Mouse (Mus musculus): ENCODE data around the gene Vwa1.
"Not testable (repeated sequence)": the region's sequence is repeated elsewhere in the genome, so short reads cannot be mapped to it uniquely, and the experiment has no call there.

GRCm38 (mm10) chr4:155788833-155789232, 14.3 kb upstream of the Vwa1 start:
- TF ChIP-seq CTCF (IDR thresholded peaks at IDR 0.05 in 2 of 3, conservative IDR thresholded peaks at IDR 0.05 in 1 of 3; ENCODE audit: control insufficient read depth in 1 of 3, insufficient read depth in 1 of 3, low read depth in 2 of 3, low read length in 3 of 3, poor library complexity in 1 of 3, severe bottlenecking in 1 of 3); USF1 (IDR thresholded peaks at IDR 0.05; ENCODE audit: low read depth, low read length); MAZ (IDR thresholded peaks at IDR 0.05; ENCODE audit: low read depth, low read length); EP300 (IDR thresholded peaks at IDR 0.05; ENCODE audit: low read depth in 1 of 2, low read length in 2 of 2); POLR2A (IDR thresholded peaks at IDR 0.05; ENCODE audit: control insufficient read depth in 1 of 2, insufficient read depth in 1 of 2, low read depth in 1 of 2, low read length in 2 of 2, poor library complexity in 1 of 2); MAX (IDR thresholded peaks at IDR 0.05; ENCODE audit: low read length): not testable (repeated sequence)

All from MEL (cell line).